Mouse (Mus musculus): Measurements from ENCODE around the gene Atad5. TPM values are rescaled to one million over a fixed set of nuclear protein-coding genes. Genes with fewer than 3 reads are reported as not detected.
"Not testable (repeated sequence)": the region's sequence is repeated elsewhere in the genome, so short reads cannot be mapped to it uniquely, and the experiment has no call there.

The Atad5 gene
- polyA plus RNA-seq, 1 experiment from 2014 or later, result 16.2 TPM

DNA sequence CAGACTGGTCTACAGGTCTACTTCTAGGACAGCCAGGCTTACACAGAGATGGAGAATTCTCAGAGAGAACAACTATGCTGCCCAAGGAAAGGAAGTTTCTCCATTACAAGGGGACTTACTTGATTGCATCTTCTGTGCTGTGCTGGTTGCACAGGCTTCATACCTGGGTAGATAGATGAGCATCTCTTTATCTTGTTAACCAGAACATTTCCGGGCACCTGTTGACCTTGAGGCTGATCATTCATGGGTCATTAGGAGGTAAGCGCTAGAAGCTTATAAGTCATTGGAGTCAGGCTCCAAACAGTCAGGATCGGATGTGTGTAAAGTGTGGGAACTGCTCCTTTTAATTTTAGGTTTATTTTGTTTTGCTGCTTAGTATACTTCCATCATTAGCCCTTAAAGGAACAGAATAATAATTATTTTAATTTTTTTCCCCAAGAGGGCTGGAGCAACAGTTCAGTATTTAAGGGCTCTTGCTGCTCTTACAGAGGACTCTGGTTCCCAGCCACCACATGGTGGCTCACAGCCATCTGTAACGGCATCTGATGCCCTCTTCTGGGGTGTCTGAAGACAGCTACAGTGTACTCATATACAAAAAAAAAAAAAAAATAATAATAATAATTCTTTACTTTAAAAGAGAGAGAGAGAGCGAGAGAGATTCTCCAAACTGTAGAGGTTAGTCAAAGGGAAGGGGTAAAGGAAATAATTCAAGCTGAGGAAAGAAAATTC, 92.0 kb downstream of the Atad5 start:
- 63% methylated on average over 5 of the region's 5 CpGs for WGBS
- H3K27ac ChIP-seq (ENCODE audit: low read depth), result no peak overlapping the region
- H3K9me3 ChIP-seq (ENCODE audit: low read depth, low read length), result no peaks in the 10 kb centered on the region
- H3K27me3 ChIP-seq (ENCODE audit: insufficient read depth, low read length), result no peaks in the 10 kb centered on the region
- no peak for TF ChIP-seq CTCF (IDR thresholded peaks at IDR 0.05; ENCODE audit: low read depth)
- DNase-seq (no peak), ATAC-seq (ENCODE audit: insufficient read depth) (no peak)
- H3K36me3 ChIP-seq (ENCODE audit: insufficient read depth), result no peaks in the 10 kb centered on the region
- H3K4me3 ChIP-seq (ENCODE audit: low read depth, low read length), result no peak overlapping the region
- H3K4me1 ChIP-seq (ENCODE audit: insufficient read depth), result no peaks in the 10 kb centered on the region
- H3K4me2 ChIP-seq, result no peak overlapping the region
- H3K9ac ChIP-seq, result no peak overlapping the region

- DNase-seq; H3K27me3 ChIP-seq (ENCODE audit: insufficient read depth, low read length); H3K36me3 ChIP-seq (ENCODE audit: insufficient read depth); H3K9me3 ChIP-seq (ENCODE audit: low read depth, low read length); H3K4me1 ChIP-seq (ENCODE audit: insufficient read depth): not testable (repeated sequence)
- Histone ChIP-seq H3K4me3 (ENCODE audit: low read depth, low read length) (peak overlapping the region; percentile 64), H3K9ac (peak overlapping the region; percentile 88), H3K4me2 (peak overlapping the region; percentile 70), H3K27ac (ENCODE audit: low read depth) (peak overlapping the region; percentile 83; the same call in 1 of the 2 replicates)
- peak; percentile 81 for ATAC-seq (ENCODE audit: insufficient read depth)
- WGBS, result 39% methylated on average over 12 of the region's 12 CpGs
- peak; percentile 44 for TF ChIP-seq CTCF (IDR thresholded peaks at IDR 0.05; ENCODE audit: low read depth)
Measured at GRCm38 (mm10) chr11:80183054-80183704, 94.0 kb downstream of the Atad5 start.

- DNase-seq (peak; percentile 88), ATAC-seq (ENCODE audit: insufficient read depth) (peak; percentile 95)
- TF ChIP-seq CTCF (IDR thresholded peaks at IDR 0.05; ENCODE audit: low read depth), result no peak
- Histone ChIP-seq H3K4me1 (ENCODE audit: insufficient read depth) (no peaks in the 10 kb centered on the region), H3K9ac (peak within 1 kb of the TSS; percentile 88), H3K36me3 (ENCODE audit: insufficient read depth) (no peaks in the 10 kb centered on the region), H3K27me3 (ENCODE audit: insufficient read depth, low read length) (no peaks in the 10 kb centered on the region), H3K4me2 (peak within 1 kb of the TSS; percentile 70), H3K27ac (ENCODE audit: low read depth) (peak within 1 kb of the TSS; percentile 83), H3K9me3 (ENCODE audit: low read depth, low read length) (no peaks in the 10 kb centered on the region), H3K4me3 (ENCODE audit: low read depth, low read length) (peak within 1 kb of the TSS; percentile 64)
- WGBS, result under 1% methylated on average over 33 of the region's 33 CpGs
Measured at GRCm38 (mm10) chr11:80183705-80184255, 94.6 kb downstream of the Atad5 start, which contains the start of gene Rnf135. Gene Rnf135, plus strand, starts transcription at chr11:80183851.

- no peak for TF ChIP-seq CTCF (IDR thresholded peaks at IDR 0.05; ENCODE audit: low read depth)
- Histone ChIP-seq H3K36me3 (ENCODE audit: insufficient read depth) (no peaks in the 10 kb centered on the region), H3K4me2 (peak overlapping the region; percentile 70), H3K9me3 (ENCODE audit: low read depth, low read length) (no peaks in the 10 kb centered on the region), H3K9ac (peak overlapping the region; percentile 88), H3K27me3 (ENCODE audit: insufficient read depth, low read length) (no peaks in the 10 kb centered on the region), H3K4me1 (ENCODE audit: insufficient read depth) (no peaks in the 10 kb centered on the region), H3K4me3 (ENCODE audit: low read depth, low read length) (peak overlapping the region; percentile 64), H3K27ac (ENCODE audit: low read depth) (no peak overlapping the region)
- ATAC-seq (ENCODE audit: insufficient read depth), result no peak
- DNase-seq, result no peak
- 71% methylated on average over 6 of the region's 6 CpGs for WGBS
Measured at GRCm38 (mm10) chr11:80184531-80185071, 95.4 kb downstream of the Atad5 start.

Other genes starting within 250 kb of the Atad5 start
- 62.4 and 64.8 TPM in 2 replicates for gene Utp6, start 127.0 kb upstream of the Atad5 start, polyA plus RNA-seq (2014; fragmentation: Nextera tagmentation; extraction: Ambion mirVana)
- 28.6 and 29.5 TPM in 2 replicates for gene Suz12, start 96.3 kb upstream of the Atad5 start, polyA plus RNA-seq (2014; fragmentation: Nextera tagmentation; extraction: Ambion mirVana)
- 41.7 and 42.3 TPM in 2 replicates for gene Crlf3, start 8.4 kb upstream of the Atad5 start, polyA plus RNA-seq (2014; fragmentation: Nextera tagmentation; extraction: Ambion mirVana)
- 27.7 and 29.0 TPM in 2 replicates for gene Tefm, start 52.8 kb downstream of the Atad5 start, polyA plus RNA-seq (2014; fragmentation: Nextera tagmentation; extraction: Ambion mirVana)
- 1.1 and 1.6 TPM in 2 replicates for gene Adap2, start 64.7 kb downstream of the Atad5 start, polyA plus RNA-seq (2014; fragmentation: Nextera tagmentation; extraction: Ambion mirVana)
- gene Rnf135, start 94.5 kb downstream of the Atad5 start, polyA plus RNA-seq (2014; fragmentation: Nextera tagmentation; extraction: Ambion mirVana), result 5.5 and 6.6 TPM in 2 replicates
- gene Rhot1, start 119.6 kb downstream of the Atad5 start, polyA plus RNA-seq (2014; fragmentation: Nextera tagmentation; extraction: Ambion mirVana), result 59.6 and 63.3 TPM in 2 replicates
- gene Rhbdl3, start 211.5 kb downstream of the Atad5 start, polyA plus RNA-seq (2014; fragmentation: Nextera tagmentation; extraction: Ambion mirVana), result 1.5 and 1.7 TPM in 2 replicates

Measured in lung, embryonic 14.5 days (tissue).